Mouse (Mus musculus) adrenal gland, postnatal 36 days (tissue): Measurements from ENCODE around the gene Nsun3. TPM values are rescaled to one million over a fixed set of nuclear protein-coding genes. Genes with fewer than 3 reads are reported as not detected.
"Not testable (repeated sequence)": the region's sequence is repeated elsewhere in the genome, so short reads cannot be mapped to it uniquely, and the experiment has no call there.

Source experiments
- DNase-seq, 2 experiments: peaks; one replicate each; pipeline ENCODE4 v3.0.0; 2021; ENCODE audit warnings: mixed read lengths in 1 of 2
- microRNA-seq: library from miRNA; unstranded; fragments of <30 nt; microRNA quantifications from one replicate; pipeline ENCODE4 v1.2.0, GENCODE M21; 2021
- total RNA-seq, 2 experiments: library from RNA; stranded (reverse); gene quantifications; 2 replicates each; pipeline ENCODE4 v1.2.3; 2021

Gene Nsun3
- total RNA-seq, 2 experiments from 2014 or later, result 11.1 to 16.9 TPM

GRCm38 (mm10) chr16:62753079-62753478 is 33.5 kb downstream of the Nsun3 start:
- no peak for DNase-seq

- no peak for DNase-seq
Measured at GRCm38 (mm10) chr16:62745875-62746274, 40.7 kb downstream of the Nsun3 start.

GRCm38 (mm10) chr16:62734359-62734758 is 52.3 kb downstream of the Nsun3 start:
- no peak for DNase-seq

GRCm38 (mm10) chr16:62730291-62730690 is 56.3 kb downstream of the Nsun3 start:
- DNase-seq, result no peak

DNA sequence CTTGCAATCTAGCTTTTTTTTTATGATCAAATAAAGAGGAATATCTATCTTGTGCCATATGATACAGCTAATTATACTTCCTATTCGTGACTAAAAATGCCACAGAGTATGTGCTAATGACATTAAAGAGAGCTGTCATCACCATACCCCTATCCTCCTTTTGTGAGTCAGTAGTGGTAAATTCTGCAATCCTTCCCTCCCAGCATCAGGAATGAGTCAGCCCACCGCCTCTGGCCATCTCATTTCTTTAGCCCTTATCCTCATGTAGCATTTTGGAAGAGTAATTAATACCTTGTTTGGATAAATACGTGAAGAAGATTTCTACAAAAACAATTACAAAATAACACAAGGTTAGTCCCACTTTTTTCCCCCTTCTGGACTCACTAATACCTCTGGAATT is 56.8 kb downstream of the Nsun3 start:
- DNase-seq, result no peak

- not testable (repeated sequence) for DNase-seq
Measured at GRCm38 (mm10) chr16:62718255-62718654, 68.4 kb downstream of the Nsun3 start.

DNA sequence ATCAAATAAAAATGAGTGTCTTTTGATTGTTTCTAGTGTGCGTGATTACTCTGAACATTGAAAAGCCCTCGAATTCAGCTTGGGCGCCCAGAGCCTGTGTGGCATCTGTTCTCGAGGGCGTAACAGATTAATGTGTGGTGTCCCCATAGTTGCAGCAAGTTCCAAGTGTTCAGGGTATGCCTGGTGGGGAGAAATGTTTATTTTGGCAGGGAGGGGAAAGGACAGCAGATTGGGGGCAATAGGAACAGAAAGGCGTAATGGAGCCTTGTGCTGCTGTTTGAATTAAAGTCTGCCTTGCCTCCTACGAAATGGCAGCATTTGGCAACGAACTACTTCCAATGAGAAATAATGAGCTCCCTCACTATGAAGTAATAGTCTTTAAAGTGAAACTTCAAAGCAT is 96.2 kb downstream of the Nsun3 start:
- no peak for DNase-seq

DNA sequence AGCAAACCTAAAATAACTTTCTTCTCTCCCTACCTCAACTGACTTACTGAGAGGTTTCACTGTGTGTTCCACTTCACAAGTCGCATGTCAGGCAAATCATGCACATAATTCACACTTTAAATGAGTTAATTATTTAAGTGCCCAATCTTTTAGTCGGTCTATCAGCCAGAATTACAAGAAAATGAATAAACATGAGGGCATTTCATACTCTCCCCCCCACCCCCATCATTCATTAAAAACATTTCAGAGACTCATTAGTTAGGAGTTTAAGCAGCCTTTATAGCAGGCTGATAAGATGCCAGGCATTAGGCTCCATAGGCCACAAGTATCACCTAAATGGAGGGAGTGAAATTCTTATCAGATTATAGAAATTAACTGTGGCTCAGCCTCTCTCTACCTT is 100.5 kb downstream of the Nsun3 start:
- DNase-seq, result no peak

- DNase-seq, result no peak
Measured at GRCm38 (mm10) chr16:62685494-62685893, 101.1 kb downstream of the Nsun3 start.

Small RNA genes within 50 kb of the gene (microRNA-seq; reads per million reads assigned to microRNA genes)
- gene Gm25986, result not detected

Other genes with a start within 250 kb of the Nsun3 start
- gene Stx19, start 27.9 kb upstream of the Nsun3 start, total RNA-seq, result not detected
- 10 to 100 TPM; 11.4 to 12.1 TPM for gene Arl13b, start 60.2 kb upstream of the Nsun3 start, total RNA-seq
- 10 to 100 TPM; 57.6 to 66.3 TPM for gene Pros1, start 67.5 kb upstream of the Nsun3 start, total RNA-seq